Mouse (Mus musculus): Measurements from ENCODE around the gene Ercc2. TPM values are rescaled to one million over a fixed set of nuclear protein-coding genes. Genes with fewer than 3 reads are reported as not detected.

Ercc2 gene
- polyA plus RNA-seq, 1 experiment from 2014 or later, result 19.3 TPM

- Histone ChIP-seq H3K36me3 (peaks cover 93% of the 10 kb centered on the region), H3K27ac (no peak overlapping the region), H3K4me1 (no peaks in the 10 kb centered on the region), H3K27me3 (ENCODE audit: insufficient read depth, poor library complexity, severe bottlenecking) (no peaks in the 10 kb centered on the region), H3K4me3 (no peak overlapping the region), H3K9me3 (no peaks in the 10 kb centered on the region)
- 34% methylated on average over 3 of the region's 3 CpGs for WGBS
- no peak for DNase-seq (ENCODE audit: low spot score)
Measured at GRCm38 (mm10) chr7:19443344-19443743, 61.5 kb downstream of the Ercc2 start.

DNA sequence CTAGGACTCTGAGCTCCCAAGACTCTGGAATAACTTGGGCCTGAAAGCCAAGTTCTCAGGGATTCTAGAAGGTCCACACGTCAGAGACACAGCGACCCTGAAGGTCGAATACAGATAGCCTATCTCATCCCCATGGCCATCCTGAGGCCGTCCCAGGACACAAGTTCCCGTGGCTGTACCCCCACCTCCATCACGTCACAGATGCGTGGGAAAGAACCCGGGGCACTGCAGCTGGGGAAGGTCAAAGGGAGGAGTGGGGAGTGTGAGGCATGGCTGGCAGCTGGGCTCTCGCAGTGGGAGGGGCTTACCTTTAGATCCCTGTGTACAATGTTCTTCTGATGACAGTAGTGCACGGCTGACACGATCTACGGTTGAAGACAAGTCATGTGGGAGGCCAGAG, 63.0 kb downstream of the Ercc2 start:
- 80% methylated on average over 12 of the region's 12 CpGs for WGBS
- Histone ChIP-seq H3K27me3 (ENCODE audit: insufficient read depth, poor library complexity, severe bottlenecking) (no peaks in the 10 kb centered on the region), H3K36me3 (peaks cover 97% of the 10 kb centered on the region), H3K4me1 (no peaks in the 10 kb centered on the region), H3K4me3 (no peak overlapping the region), H3K27ac (no peak overlapping the region), H3K9me3 (no peaks in the 10 kb centered on the region)
- DNase-seq (ENCODE audit: low spot score), result no peak

MicroRNAs within 50 kb of the gene (microRNA counts, 519-probe panel; counts per million panel counts)
- not detected for microRNA mmu-miR-343

Small RNA genes within 50 kb of the gene (microRNA-seq; reads per million reads assigned to microRNA genes)
- not detected for gene Mir343

Other genes starting within 250 kb of the Ercc2 start
- 10.8 and 12.1 TPM in 2 replicates for gene Qpctl, start 232.7 kb upstream of the Ercc2 start, polyA plus RNA-seq (2016; fragmentation: Nextera tagmentation; extraction: Ambion mirVana)
- 132 and 142 TPM in 2 replicates for gene Snrpd2, start 232.3 kb upstream of the Ercc2 start, polyA plus RNA-seq (2016; fragmentation: Nextera tagmentation; extraction: Ambion mirVana)
- 9.7 and 12.8 TPM in 2 replicates for gene Gipr, start 215.9 kb upstream of the Ercc2 start, polyA plus RNA-seq (2016; fragmentation: Nextera tagmentation; extraction: Ambion mirVana)
- 12.2 and 14.2 TPM in 2 replicates for gene Eml2, start 205.6 kb upstream of the Ercc2 start, polyA plus RNA-seq (2016; fragmentation: Nextera tagmentation; extraction: Ambion mirVana)
- 1.0 and 1.8 TPM in 2 replicates for gene Gpr4, start 169.5 kb upstream of the Ercc2 start, polyA plus RNA-seq (2016; fragmentation: Nextera tagmentation; extraction: Ambion mirVana)
- gene Opa3, start 153.7 kb upstream of the Ercc2 start, polyA plus RNA-seq (2016; fragmentation: Nextera tagmentation; extraction: Ambion mirVana), result 46.8 and 47.9 TPM in 2 replicates
- 99.0 and 112 TPM in 2 replicates for gene Vasp, start 110.2 kb upstream of the Ercc2 start, polyA plus RNA-seq (2016; fragmentation: Nextera tagmentation; extraction: Ambion mirVana)
- 0.13 TPM in 1 of 2 replicates, not detected in the other for gene Ppm1n, start 101.9 kb upstream of the Ercc2 start, polyA plus RNA-seq (2016; fragmentation: Nextera tagmentation; extraction: Ambion mirVana)
- 22.4 and 26.0 TPM in 2 replicates for gene Rtn2, start 99.4 kb upstream of the Ercc2 start, polyA plus RNA-seq (2016; fragmentation: Nextera tagmentation; extraction: Ambion mirVana)
- 0.24 and 0.27 TPM in 2 replicates for gene Fosb, start 72.0 kb upstream of the Ercc2 start, polyA plus RNA-seq (2016; fragmentation: Nextera tagmentation; extraction: Ambion mirVana)
- gene Ercc1, start 37.2 kb upstream of the Ercc2 start, polyA plus RNA-seq (2016; fragmentation: Nextera tagmentation; extraction: Ambion mirVana), result 74.0 and 84.2 TPM in 2 replicates
- gene Cd3eap, start 22.5 kb upstream of the Ercc2 start, polyA plus RNA-seq (2016; fragmentation: Nextera tagmentation; extraction: Ambion mirVana), result 23.2 and 27.8 TPM in 2 replicates
- 12.0 and 16.2 TPM in 2 replicates for gene Ppp1r13l, start 22.3 kb upstream of the Ercc2 start, polyA plus RNA-seq (2016; fragmentation: Nextera tagmentation; extraction: Ambion mirVana)
- gene Klc3, start 22.1 kb downstream of the Ercc2 start, polyA plus RNA-seq (2016; fragmentation: Nextera tagmentation; extraction: Ambion mirVana), result 4.4 and 5.8 TPM in 2 replicates
- gene Ckm, start 22.8 kb downstream of the Ercc2 start, polyA plus RNA-seq (2016; fragmentation: Nextera tagmentation; extraction: Ambion mirVana), result 3.6 and 9.8 TPM in 2 replicates
- gene Mark4, start 76.8 kb downstream of the Ercc2 start, polyA plus RNA-seq (2016; fragmentation: Nextera tagmentation; extraction: Ambion mirVana), result 7.0 and 8.9 TPM in 2 replicates
- 1.8 and 2.5 TPM in 2 replicates for gene Exoc3l2, start 81.3 kb downstream of the Ercc2 start, polyA plus RNA-seq (2016; fragmentation: Nextera tagmentation; extraction: Ambion mirVana)
- gene Bloc1s3, start 126.4 kb downstream of the Ercc2 start, polyA plus RNA-seq (2016; fragmentation: Nextera tagmentation; extraction: Ambion mirVana), result 1.5 and 2.0 TPM in 2 replicates
- gene Trappc6a, start 126.4 kb downstream of the Ercc2 start, polyA plus RNA-seq (2016; fragmentation: Nextera tagmentation; extraction: Ambion mirVana), result 95.3 and 107 TPM in 2 replicates
- 0.09 and 0.14 TPM in 2 replicates for gene Nkpd1, start 135.8 kb downstream of the Ercc2 start, polyA plus RNA-seq (2016; fragmentation: Nextera tagmentation; extraction: Ambion mirVana)
- gene Ppp1r37, start 181.1 kb downstream of the Ercc2 start, polyA plus RNA-seq (2016; fragmentation: Nextera tagmentation; extraction: Ambion mirVana), result 17.9 and 30.0 TPM in 2 replicates
- gene Zfp296, start 195.3 kb downstream of the Ercc2 start, polyA plus RNA-seq (2016; fragmentation: Nextera tagmentation; extraction: Ambion mirVana), result 0.41 and 0.69 TPM in 2 replicates
- 149 and 182 TPM in 2 replicates for gene Gemin7, start 195.6 kb downstream of the Ercc2 start, polyA plus RNA-seq (2016; fragmentation: Nextera tagmentation; extraction: Ambion mirVana)
- gene Clasrp, start 222.5 kb downstream of the Ercc2 start, polyA plus RNA-seq (2016; fragmentation: Nextera tagmentation; extraction: Ambion mirVana), result 38.7 and 47.6 TPM in 2 replicates
- 3.3 and 3.8 TPM in 2 replicates for gene Relb, start 247.4 kb downstream of the Ercc2 start, polyA plus RNA-seq (2016; fragmentation: Nextera tagmentation; extraction: Ambion mirVana)

All from heart, embryonic 10.5 days (tissue).